Mouse (Mus musculus) heart, adult 2 months (tissue): ENCODE results near the gene Uggt1. TPM values are rescaled to one million over a fixed set of nuclear protein-coding genes. Genes with fewer than 3 reads are reported as not detected.

Experiments used
- DNase-seq, 2 experiments: peaks; one replicate each; pipeline ENCODE4 v3.0.0; 2021
- H3K27ac ChIP-seq: fragments of 200-600 bp; 2 replicates; pipeline ENCODE4 v1.8.1; 2022
- H3K27me3 ChIP-seq: fragments of 200-500 bp; 2 replicates; pipeline ENCODE4 v1.6.1; 2012; ENCODE audit warnings: mild to moderate bottlenecking, low read length, inconsistent platforms, mixed read lengths; ENCODE audit not compliant: control insufficient read depth, insufficient read depth
- H3K36me3 ChIP-seq: fragments of 200-500 bp; 2 replicates; pipeline ENCODE4 v1.6.1; 2012; ENCODE audit warnings: low read length, inconsistent platforms; ENCODE audit not compliant: control insufficient read depth, insufficient read depth
- H3K4me1 ChIP-seq: fragments of 200-500 bp; 2 replicates; pipeline ENCODE4 v1.6.1; 2011; ENCODE audit warnings: low read length; ENCODE audit not compliant: control insufficient read depth, insufficient read depth
- H3K4me3 ChIP-seq: fragments of 200-600 bp; 2 replicates; pipeline ENCODE4 v1.8.1; 2022
- H3K79me2 ChIP-seq: fragments of 200-500 bp; replicated peaks from 2 replicates; pipeline ENCODE4 v1.6.1; 2012; ENCODE audit warnings: mild to moderate bottlenecking, inconsistent platforms, low read length, moderate library complexity, mixed read lengths; ENCODE audit not compliant: control insufficient read depth, insufficient read depth
- H3K9ac ChIP-seq: fragments of 200-500 bp; 2 replicates; pipeline ENCODE4 v1.6.1; 2012; ENCODE audit warnings: low read depth, mild to moderate bottlenecking, control low read depth, inconsistent platforms, low read length, mixed read lengths
- CTCF ChIP-seq: fragments of 200-600 bp; IDR thresholded peaks from 2 replicates; pipeline ENCODE4 v1.8.1; 2022; ENCODE audit warnings: antibody characterized with exemption, mild to moderate bottlenecking, moderate library complexity
- EP300 ChIP-seq: fragments of 200-500 bp; IDR thresholded peaks from 2 replicates; pipeline ENCODE4 v1.6.1; 2011; ENCODE audit warnings: low read depth, low read length, control low read depth; ENCODE audit not compliant: insufficient read depth
- POLR2A ChIP-seq: fragments of 200-500 bp; IDR thresholded peaks from 2 replicates; pipeline ENCODE4 v1.6.1; 2011; ENCODE audit warnings: mild to moderate bottlenecking, low read depth, low read length, control low read depth; ENCODE audit not compliant: insufficient read depth
- WGBS: fragments of 180-500 bp; shearing (Covaris S2); methylation state at CpG from one replicate; pipeline ENCODE4 v1.1.7; 2018; 5-methylcytosine and 5-hydroxymethylcytosine counted together
- intact Hi-C: fragments of 180-260 bp; cut with DNase I; formaldehyde crosslinking; loops from one replicate; pipeline ENCODE4 v1.15.1; 2025
- polyA plus RNA-seq: library from polyadenylated mRNA; depleted of rRNA; stranded (reverse); fragments of >200 nt; gene quantifications from 2 replicates; pipeline ENCODE4 v1.2.3, GENCODE M21; 2012
- total RNA-seq, 2 experiments: library from RNA; stranded (reverse); gene quantifications; 2 replicates each; pipeline ENCODE4 v1.2.3; 2021

Uggt1 gene
- total and polyA plus RNA-seq, 3 experiments, result 7.3 to 29.8 (median 28.4) TPM

- Histone ChIP-seq H3K36me3 (no peaks in the 10 kb centered on the region), H3K4me1 (peaks cover 3% of the 10 kb centered on the region), H3K27ac (no peak overlapping the region), H3K27me3 (no peaks in the 10 kb centered on the region), H3K79me2 (no peaks in the 10 kb centered on the region), H3K9ac (no peak overlapping the region), H3K4me3 (no peak overlapping the region)
- WGBS, result 50% methylated on average over 3 of the region's 3 CpGs
- intact Hi-C loops, result loop anchor here (2.0 to 5.0 kb wide), 2 partner anchors 65 to 296 kb away; partner anchors contain the start of gene Hs6st1
- peak in 1 of 2 experiments; percentile 21 for DNase-seq
- no peak for TF ChIP-seq POLR2A
- no peak for TF ChIP-seq CTCF
- no peak for TF ChIP-seq EP300
These were observed 110.9 kb downstream of the Uggt1 start for GRCm38 (mm10) chr1:36133647-36134046.

- Histone ChIP-seq H3K4me3 (no peak overlapping the region), H3K79me2 (no peaks in the 10 kb centered on the region), H3K27me3 (no peaks in the 10 kb centered on the region), H3K36me3 (no peaks in the 10 kb centered on the region), H3K4me1 (peaks cover 3% of the 10 kb centered on the region), H3K27ac (no peak overlapping the region), H3K9ac (no peak overlapping the region)
- intact Hi-C loops, result loop anchor here (5.0 kb wide), 1 partner anchor 296 kb away; no protein-coding TSS in a partner anchor
- 46% methylated on average over 8 of the region's 8 CpGs for WGBS
- peak in 1 of 2 experiments; percentile 22 for DNase-seq
- TF ChIP-seq EP300 (no peak), CTCF (no peak), POLR2A (no peak)
These were observed 111.5 kb downstream of the Uggt1 start for GRCm38 (mm10) chr1:36133041-36133440.

GRCm38 (mm10) chr1:36132211-36132610 lies 112.3 kb downstream of the Uggt1 start:
- Histone ChIP-seq H3K36me3 (no peaks in the 10 kb centered on the region), H3K27ac (no peak overlapping the region), H3K4me1 (peaks cover 3% of the 10 kb centered on the region), H3K27me3 (no peaks in the 10 kb centered on the region), H3K9ac (no peak overlapping the region), H3K4me3 (no peak overlapping the region), H3K79me2 (no peaks in the 10 kb centered on the region)
- intact Hi-C loops, result loop anchor here (5.0 kb wide), 1 partner anchor 295 kb away; no protein-coding TSS in a partner anchor
- TF ChIP-seq CTCF (no peak), EP300 (no peak), POLR2A (no peak)
- WGBS, result 85% methylated on average over 4 of the region's 4 CpGs
- no peak for DNase-seq

- Histone ChIP-seq H3K27me3 (no peaks in the 10 kb centered on the region), H3K79me2 (no peaks in the 10 kb centered on the region), H3K9ac (no peak overlapping the region), H3K36me3 (no peaks in the 10 kb centered on the region), H3K4me1 (peaks cover 3% of the 10 kb centered on the region), H3K27ac (no peak overlapping the region), H3K4me3 (no peak overlapping the region)
- DNase-seq, result no peak
- 69% methylated on average over 8 of the region's 8 CpGs for WGBS
- TF ChIP-seq EP300, result no peak
- no peak for TF ChIP-seq POLR2A
- TF ChIP-seq CTCF, result no peak
- intact Hi-C loops, result loop anchor here (5.0 kb wide), 1 partner anchor 294 kb away; no protein-coding TSS in a partner anchor
These were observed 112.8 kb downstream of the Uggt1 start for GRCm38 (mm10) chr1:36131766-36132165.

- Histone ChIP-seq H3K27me3 (no peaks in the 10 kb centered on the region), H3K36me3 (no peaks in the 10 kb centered on the region), H3K79me2 (no peaks in the 10 kb centered on the region), H3K27ac (no peak overlapping the region), H3K4me3 (no peak overlapping the region), H3K9ac (no peak overlapping the region), H3K4me1 (peaks cover 3% of the 10 kb centered on the region)
- DNase-seq, result no peak
- WGBS, result 46% methylated on average over 4 of the region's 4 CpGs
- TF ChIP-seq CTCF (no peak), POLR2A (no peak), EP300 (no peak)
- intact Hi-C loops, result loop anchor here (5.0 kb wide), 1 partner anchor 294 kb away; no protein-coding TSS in a partner anchor
These were observed 113.4 kb downstream of the Uggt1 start for GRCm38 (mm10) chr1:36131154-36131553.

GRCm38 (mm10) chr1:36130307-36131035 lies 114.0 kb downstream of the Uggt1 start:
- peak in 1 of 2 experiments; percentile 29 for DNase-seq
- intact Hi-C loops, result loop anchor here (5.0 kb wide), 1 partner anchor 293 kb away; no protein-coding TSS in a partner anchor
- H3K79me2 ChIP-seq, result no peaks in the 10 kb centered on the region
- no peak for TF ChIP-seq EP300
- TF ChIP-seq CTCF, result no peak
- TF ChIP-seq POLR2A, result no peak
- H3K27me3 ChIP-seq, result no peaks in the 10 kb centered on the region
- no peaks in the 10 kb centered on the region for H3K36me3 ChIP-seq
- no peak overlapping the region for H3K4me3 ChIP-seq
- no peak overlapping the region for H3K9ac ChIP-seq
- 75% methylated on average over 4 of the region's 4 CpGs for WGBS
- H3K27ac ChIP-seq, result no peak overlapping the region
- peaks cover 3% of the 10 kb centered on the region for H3K4me1 ChIP-seq
